Mouse (Mus musculus): Measurements from ENCODE around the gene Slc39a5. TPM values are rescaled to one million over a fixed set of nuclear protein-coding genes. Genes with fewer than 3 reads are reported as not detected.
A peak's percentile ranks its signal among the peaks of the same experiment; 100 is the strongest.

The Slc39a5 gene
- polyA plus RNA-seq, 1 experiment from 2014 or later: 23.0 TPM

GRCm38 (mm10) chr10:128382482-128382881 lies 18.5 kb downstream of the Slc39a5 start:
- no peak overlapping the region for H3K4me2 ChIP-seq
- H3K36me3 ChIP-seq: peaks cover 93% of the 10 kb centered on the region
- ATAC-seq: peak; percentile 40
- H3K4me3 ChIP-seq: no peak overlapping the region
- WGBS (ENCODE audit: insufficient replicate concordance): 78% methylated on average over 8 of the region's 8 CpGs
- no peaks in the 10 kb centered on the region for H3K9me3 ChIP-seq (replicated peaks)
- 0 out of 2 replicates have a peak overlapping the region, but pooled peaks have one; percentile 2 for H3K27ac ChIP-seq
- no peak overlapping the region for H3K9ac ChIP-seq
- no peaks in the 10 kb centered on the region for H3K27me3 ChIP-seq (replicated peaks)
- H3K4me1 ChIP-seq: peaks cover 34% of the 10 kb centered on the region

DNA sequence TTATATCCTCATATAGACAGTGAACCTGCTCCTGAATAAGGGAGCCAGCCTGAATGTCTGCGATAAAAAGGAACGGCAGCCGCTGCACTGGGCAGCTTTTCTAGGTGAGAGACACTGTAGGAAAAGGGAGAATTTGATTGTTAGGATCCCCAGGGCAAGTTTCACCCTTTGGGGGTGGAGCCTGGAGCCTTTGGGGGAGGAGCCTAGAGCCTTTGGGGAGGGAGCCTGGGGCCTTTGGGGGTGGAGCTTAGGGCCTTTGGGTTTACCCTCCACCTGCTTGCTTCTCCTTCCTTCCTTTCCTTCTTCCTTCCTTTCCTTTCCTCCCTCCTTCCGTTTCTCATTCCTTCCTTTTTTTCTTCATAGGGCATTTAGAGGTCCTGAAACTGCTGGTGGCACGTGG lies 20.5 kb downstream of the Slc39a5 start:
- Histone ChIP-seq H3K27ac (no peak overlapping the region), H3K27me3 (replicated peaks) (no peaks in the 10 kb centered on the region), H3K4me1 (peaks cover 49% of the 10 kb centered on the region), H3K9me3 (replicated peaks) (no peaks in the 10 kb centered on the region), H3K4me2 (no peak overlapping the region), H3K36me3 (peaks cover 74% of the 10 kb centered on the region), H3K4me3 (no peak overlapping the region), H3K9ac (peak overlapping the region; percentile 10; the same call in 1 of the 2 replicates)
- no peak for ATAC-seq
- 85% methylated on average over 5 of the region's 5 CpGs for WGBS (ENCODE audit: insufficient replicate concordance)

DNA sequence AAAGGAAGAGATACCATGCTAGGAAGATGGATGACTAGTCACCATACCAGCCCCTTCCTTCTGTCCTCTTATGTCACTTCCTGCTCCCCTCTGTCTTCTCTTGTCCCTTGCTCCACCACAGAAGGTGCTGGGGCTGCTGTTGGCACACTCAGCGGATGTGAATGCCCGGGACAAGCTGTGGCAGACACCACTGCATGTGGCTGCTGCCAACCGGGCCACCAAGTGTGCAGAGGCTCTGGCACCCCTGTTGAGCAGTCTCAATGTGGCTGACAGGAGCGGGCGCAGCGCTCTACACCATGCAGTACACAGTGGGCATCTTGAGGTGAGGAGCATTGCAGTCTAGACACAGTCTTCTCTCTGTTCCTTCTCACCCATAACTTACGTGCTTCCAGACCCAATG lies 21.8 kb downstream of the Slc39a5 start:
- Histone ChIP-seq H3K36me3 (peaks cover 61% of the 10 kb centered on the region), H3K4me2 (no peak overlapping the region; the same call in 1 of the 2 replicates), H3K9me3 (replicated peaks) (no peaks in the 10 kb centered on the region), H3K27me3 (replicated peaks) (no peaks in the 10 kb centered on the region), H3K9ac (no peak overlapping the region), H3K27ac (no peak overlapping the region), H3K4me3 (no peak overlapping the region), H3K4me1 (peaks cover 50% of the 10 kb centered on the region)
- 87% methylated on average over 7 of the region's 7 CpGs for whole genome bisulfite sequencing (ENCODE audit: insufficient replicate concordance)
- ATAC-seq: no peak

DNA sequence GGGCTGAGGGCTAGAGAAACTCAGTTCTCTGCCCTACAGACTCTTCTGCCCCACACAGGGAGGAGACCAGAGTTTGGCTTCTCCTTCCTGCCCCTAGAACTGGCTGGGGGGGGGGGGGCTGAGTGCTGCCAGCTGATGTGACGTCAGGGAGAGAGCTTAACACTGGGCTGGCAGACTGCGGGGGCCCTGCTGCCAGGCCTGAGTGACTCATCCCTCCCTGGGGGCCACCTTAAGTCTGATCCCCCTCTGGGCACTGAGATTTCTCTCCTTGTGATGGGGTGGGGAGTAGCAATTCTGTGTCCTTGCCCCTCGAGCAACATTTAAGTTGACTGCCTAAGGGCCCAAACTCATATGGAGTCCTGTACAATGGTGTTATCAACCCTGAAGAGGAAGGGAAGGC lies 22.6 kb downstream of the Slc39a5 start:
- H3K4me1 ChIP-seq: peaks cover 53% of the 10 kb centered on the region
- H3K27ac ChIP-seq: no peak overlapping the region
- ATAC-seq: no peak
- peak overlapping the region; percentile 27; the same call in 1 of the 2 replicates for H3K9ac ChIP-seq
- 0 out of 2 replicates have a peak overlapping the region, but pooled peaks have one; percentile 89 for H3K4me3 ChIP-seq
- WGBS (ENCODE audit: insufficient replicate concordance): 76% methylated on average over 3 of the region's 3 CpGs
- H3K27me3 ChIP-seq (replicated peaks): no peaks in the 10 kb centered on the region
- H3K4me2 ChIP-seq: peak overlapping the region; percentile 96
- no peaks in the 10 kb centered on the region for H3K9me3 ChIP-seq (replicated peaks)
- peaks cover 53% of the 10 kb centered on the region for H3K36me3 ChIP-seq

DNA sequence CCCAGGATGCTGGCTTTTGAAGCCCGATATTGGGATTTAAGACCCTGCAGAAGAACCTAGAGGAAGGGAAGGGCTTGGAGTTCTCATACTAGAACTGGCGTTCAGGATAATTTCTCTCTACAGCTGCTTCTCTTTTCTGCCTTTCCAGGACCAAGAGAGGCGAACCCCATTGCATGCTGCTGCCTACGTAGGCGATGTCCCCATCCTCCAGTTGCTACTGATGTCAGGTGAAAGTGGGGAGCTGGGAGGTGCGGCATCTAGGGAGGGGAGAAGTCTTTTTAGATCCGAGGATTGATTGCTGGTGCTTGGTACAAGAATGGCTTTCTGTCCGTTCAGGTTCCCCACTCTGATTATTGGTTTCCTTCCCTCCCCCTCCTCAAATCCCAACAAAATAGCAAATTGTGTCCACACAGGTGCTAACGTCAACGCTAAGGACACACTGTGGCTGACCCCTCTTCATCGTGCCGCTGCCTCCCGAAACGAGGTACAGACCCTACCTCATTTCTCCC lies 23.0 kb downstream of the Slc39a5 start:
- WGBS (ENCODE audit: insufficient replicate concordance): 64% methylated on average over 14 of the region's 14 CpGs
- peak overlapping the region; percentile 82; the same call in 1 of the 2 replicates for H3K27ac ChIP-seq

DNA sequence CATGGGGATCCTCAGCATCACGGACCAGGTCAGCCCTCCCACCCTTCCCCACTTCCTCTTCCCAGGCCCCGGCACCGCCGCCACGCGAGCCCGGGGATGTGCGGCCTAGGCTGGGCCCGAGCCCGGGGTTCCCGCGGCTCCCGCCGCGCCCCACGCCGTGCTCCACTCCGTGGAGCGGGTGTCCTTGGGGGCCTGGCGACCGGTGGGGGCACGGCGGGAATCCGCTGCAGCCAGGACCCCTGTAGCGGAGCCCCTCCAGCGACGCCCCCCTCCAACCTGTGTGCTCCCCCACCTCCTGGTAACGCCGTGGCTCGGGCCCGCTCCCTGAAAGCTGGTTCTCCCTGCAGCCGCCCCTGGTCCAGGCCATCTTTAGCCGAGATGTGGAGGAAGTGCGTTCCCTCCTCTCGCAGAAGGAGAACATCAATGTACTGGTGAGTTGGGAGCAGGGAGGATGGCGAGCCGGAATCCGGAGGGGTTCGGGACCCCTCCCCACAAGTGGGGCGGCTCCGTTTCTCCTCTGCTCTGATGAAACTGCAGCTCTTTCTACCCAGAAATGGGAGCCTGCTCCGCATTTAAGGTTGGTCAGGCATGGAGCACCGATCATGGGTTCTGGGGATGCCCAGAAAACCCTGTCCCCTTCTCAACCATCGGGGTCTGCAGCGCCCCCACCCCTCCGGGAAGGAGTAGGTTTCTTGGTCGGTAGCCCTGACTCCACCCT lies 23.6 kb downstream of the Slc39a5 start:
- under 1% methylated on average over 43 of the region's 47 CpGs for WGBS (ENCODE audit: insufficient replicate concordance)

More for the DNA sequence above, 23.0 kb downstream of the Slc39a5 start:
- Histone ChIP-seq H3K4me1 (peaks cover 58% of the 10 kb centered on the region), H3K9ac (peak overlapping the region; percentile 93), H3K4me3 (peak overlapping the region; percentile 89), H3K4me2 (peak overlapping the region; percentile 96), H3K27me3 (replicated peaks) (no peaks in the 10 kb centered on the region), H3K36me3 (peaks cover 48% of the 10 kb centered on the region), H3K9me3 (replicated peaks) (no peaks in the 10 kb centered on the region)
- ATAC-seq: no peak

DNA sequence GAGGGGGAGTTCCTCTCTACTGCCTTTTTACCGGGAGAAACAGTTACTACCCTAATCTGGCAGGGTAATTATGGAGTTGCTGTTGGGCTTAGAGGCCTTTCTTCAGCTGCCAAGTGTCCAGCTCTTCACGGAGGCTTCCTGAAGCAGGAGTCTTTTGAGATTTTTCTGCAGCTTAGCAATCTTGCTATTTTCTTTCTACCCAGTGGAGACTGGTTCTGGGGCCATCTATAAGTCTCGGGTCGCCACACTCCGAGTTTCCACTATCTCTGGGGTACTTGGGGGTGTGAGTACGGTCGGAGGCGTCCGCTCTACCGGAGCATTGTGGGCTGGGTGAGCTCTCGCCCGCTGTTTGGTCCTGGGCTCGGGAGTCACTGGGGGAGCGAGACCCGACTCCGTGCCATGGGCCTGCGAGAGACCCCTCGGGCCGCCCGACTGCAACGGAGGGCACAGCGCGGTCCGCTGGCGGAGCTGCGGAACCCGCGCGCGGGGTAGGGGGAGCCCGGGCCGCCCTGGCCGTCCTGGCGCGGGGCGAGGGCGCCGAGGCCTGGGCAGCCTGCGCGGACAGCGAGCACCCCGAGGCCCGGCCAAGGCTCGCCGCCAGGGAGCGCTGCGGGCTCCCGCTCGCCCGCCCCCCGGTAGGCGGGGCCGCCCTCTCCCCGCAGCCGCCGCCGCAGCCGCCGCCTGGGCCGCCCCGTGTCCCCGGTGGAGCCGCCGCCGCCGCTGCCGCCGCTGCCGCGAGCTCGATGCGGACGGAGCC lies 24.4 kb downstream of the Slc39a5 start, which contains the start of gene Ankrd52:
Ankrd52 (plus strand) TSS at position 661 of the 757 bp plus-strand sequence.
- H3K4me3 ChIP-seq: peak within 1 kb of the TSS; percentile 89
- H3K27me3 ChIP-seq (replicated peaks): no peaks in the 10 kb centered on the region
- H3K4me2 ChIP-seq: peak within 1 kb of the TSS; percentile 96
- H3K9ac ChIP-seq: peak within 1 kb of the TSS; percentile 93
- ATAC-seq: peak; percentile 94
- peak within 1 kb of the TSS; percentile 82 for H3K27ac ChIP-seq
- peaks cover 65% of the 10 kb centered on the region for H3K4me1 ChIP-seq
- WGBS (ENCODE audit: insufficient replicate concordance): under 1% methylated on average over 51 of the region's 73 CpGs
- H3K9me3 ChIP-seq (replicated peaks): no peaks in the 10 kb centered on the region
- H3K36me3 ChIP-seq: peaks cover 35% of the 10 kb centered on the region

More for the DNA sequence above, 23.6 kb downstream of the Slc39a5 start:
- peak overlapping the region; percentile 89 for H3K4me3 ChIP-seq
- peak; percentile 72 for ATAC-seq
- no peaks in the 10 kb centered on the region for H3K9me3 ChIP-seq (replicated peaks)
- peaks cover 42% of the 10 kb centered on the region for H3K36me3 ChIP-seq
- H3K4me1 ChIP-seq: peaks cover 62% of the 10 kb centered on the region
- peak overlapping the region; percentile 96 for H3K4me2 ChIP-seq
- H3K9ac ChIP-seq: peak overlapping the region; percentile 93
- peak overlapping the region; percentile 82 for H3K27ac ChIP-seq
- H3K27me3 ChIP-seq (replicated peaks): no peaks in the 10 kb centered on the region

- peak overlapping the region; percentile 89 for H3K4me3 ChIP-seq
- WGBS (ENCODE audit: insufficient replicate concordance): 49% methylated on average over 4 of the region's 4 CpGs
- peak overlapping the region; percentile 93 for H3K9ac ChIP-seq
- ATAC-seq: no peak
- no peaks in the 10 kb centered on the region for H3K9me3 ChIP-seq (replicated peaks)
- H3K36me3 ChIP-seq: peaks cover 30% of the 10 kb centered on the region
- peaks cover 65% of the 10 kb centered on the region for H3K4me1 ChIP-seq
- peak overlapping the region; percentile 82 for H3K27ac ChIP-seq
- H3K27me3 ChIP-seq (replicated peaks): no peaks in the 10 kb centered on the region
- H3K4me2 ChIP-seq: peak overlapping the region; percentile 96
Observed at GRCm38 (mm10) chr10:128376099-128376454, 25.0 kb downstream of the Slc39a5 start.

DNA sequence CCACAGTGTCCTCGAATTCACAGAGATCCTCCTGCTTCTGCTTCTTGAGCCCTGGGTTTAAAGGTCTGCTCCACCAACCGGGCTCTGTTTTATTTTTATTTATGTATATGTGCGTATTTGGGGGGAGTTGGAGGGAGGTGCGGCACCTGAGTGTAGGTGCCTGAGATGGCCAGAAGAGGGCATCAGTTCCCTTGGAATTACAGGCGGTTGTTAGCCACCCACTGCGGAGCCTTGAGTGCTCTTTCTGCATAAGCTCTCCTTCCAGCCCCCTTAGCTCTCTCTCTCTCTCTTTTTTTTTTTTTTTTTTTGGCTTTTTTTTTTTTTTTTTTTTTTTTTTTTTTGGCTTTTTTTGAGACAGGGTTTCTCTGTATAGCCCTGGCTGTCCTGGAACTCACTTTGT lies 26.6 kb downstream of the Slc39a5 start:
- no peak for ATAC-seq
- Histone ChIP-seq H3K27me3 (replicated peaks) (no peaks in the 10 kb centered on the region), H3K27ac (no peak overlapping the region), H3K4me1 (peaks cover 57% of the 10 kb centered on the region), H3K9me3 (replicated peaks) (no peaks in the 10 kb centered on the region), H3K36me3 (peaks cover 13% of the 10 kb centered on the region), H3K4me3 (no peak overlapping the region), H3K9ac (no peak overlapping the region), H3K4me2 (no peak overlapping the region)
- 65% methylated on average over 6 of the region's 6 CpGs for WGBS (ENCODE audit: insufficient replicate concordance)

- Histone ChIP-seq H3K4me3 (no peak overlapping the region), H3K9me3 (replicated peaks) (no peaks in the 10 kb centered on the region), H3K4me2 (no peak overlapping the region), H3K36me3 (peaks cover 1% of the 10 kb centered on the region), H3K27me3 (replicated peaks) (no peaks in the 10 kb centered on the region), H3K27ac (peak overlapping the region; percentile 57), H3K4me1 (peaks cover 50% of the 10 kb centered on the region), H3K9ac (no peak overlapping the region)
- ATAC-seq: no peak
- 57% methylated on average over 6 of the region's 6 CpGs for WGBS (ENCODE audit: insufficient replicate concordance)
Observed at GRCm38 (mm10) chr10:128372989-128373748, 27.9 kb downstream of the Slc39a5 start.

DNA sequence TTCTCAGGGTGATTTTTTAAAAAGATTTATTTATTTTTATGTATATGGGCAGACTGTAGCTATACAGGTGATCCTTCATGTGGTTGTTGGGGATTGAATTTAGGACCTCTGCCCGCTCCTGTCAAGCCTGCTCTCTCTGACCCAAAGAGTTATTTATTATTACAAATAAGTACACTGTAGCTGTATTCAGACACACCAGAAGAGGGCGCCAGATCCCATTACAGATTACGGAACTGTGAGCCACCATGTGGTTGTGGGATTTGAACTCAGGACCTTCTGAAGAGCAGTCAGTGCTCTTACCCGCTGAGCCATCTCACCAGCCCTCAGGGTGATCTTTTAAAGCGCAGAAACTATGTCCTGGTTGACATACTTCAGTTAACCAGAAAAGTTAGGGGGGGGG lies 28.9 kb downstream of the Slc39a5 start:
- H3K9ac ChIP-seq: no peak overlapping the region
- ATAC-seq: no peak
- H3K27ac ChIP-seq: no peak overlapping the region
- peaks cover 50% of the 10 kb centered on the region for H3K4me1 ChIP-seq
- no peak overlapping the region for H3K4me2 ChIP-seq
- no peak overlapping the region for H3K4me3 ChIP-seq
- H3K36me3 ChIP-seq: no peaks in the 10 kb centered on the region
- 73% methylated on average over 5 of the region's 5 CpGs for WGBS (ENCODE audit: insufficient replicate concordance)
- H3K27me3 ChIP-seq (replicated peaks): no peaks in the 10 kb centered on the region
- no peaks in the 10 kb centered on the region for H3K9me3 ChIP-seq (replicated peaks)
